Mouse (Mus musculus) C2C12 (cell line): ENCODE measurements around the gene Clstn3. TPM values are rescaled to one million over a fixed set of nuclear protein-coding genes. Genes with fewer than 3 reads are reported as not detected.
"Not testable (repeated sequence)": the region's sequence is repeated elsewhere in the genome, so short reads cannot be mapped to it uniquely, and the experiment has no call there.

ENCODE experiments used
- H3K27me3 ChIP-seq: one replicate; pipeline ENCODE4 v1.6.1; 2011; ENCODE audit not compliant: control insufficient read depth, insufficient read depth, insufficient read length
- H3K36me3 ChIP-seq: one replicate; pipeline ENCODE4 v1.6.1; 2011; ENCODE audit not compliant: control insufficient read depth, insufficient read depth
- H3K4me3 ChIP-seq: one replicate; pipeline ENCODE4 v1.5.1; 2011; ENCODE audit warnings: mild to moderate bottlenecking, control low read depth; ENCODE audit not compliant: poor library complexity, insufficient read depth, severe bottlenecking
- H3K79me2 ChIP-seq: one replicate; pipeline ENCODE4 v1.6.1; 2011; ENCODE audit not compliant: control insufficient read depth, insufficient read depth
- H3K79me3 ChIP-seq: one replicate; pipeline ENCODE4 v1.6.1; 2011; ENCODE audit warnings: low read depth, control low read depth
- H3ac ChIP-seq: one replicate; pipeline ENCODE3; 2011; ENCODE audit warnings: low read depth; ENCODE audit not compliant: control insufficient read depth, insufficient read length
- CEBPB ChIP-seq: IDR thresholded peaks from one replicate; pipeline ENCODE4 v1.6.1; 2011; ENCODE audit warnings: low read depth, mild to moderate bottlenecking, control low read depth, moderate library complexity
- CTCF ChIP-seq: IDR thresholded peaks from one replicate; pipeline ENCODE4 v1.5.1; 2011; ENCODE audit not compliant: control insufficient read depth, insufficient read depth, insufficient read length
- FOSL1 ChIP-seq: IDR thresholded peaks from one replicate; pipeline ENCODE4 v1.8.0; 2011; ENCODE audit warnings: mild to moderate bottlenecking, low read length; ENCODE audit not compliant: poor library complexity, insufficient read depth, severe bottlenecking
- MAX ChIP-seq: IDR thresholded peaks from one replicate; pipeline ENCODE4 v1.6.1; 2011; ENCODE audit warnings: mild to moderate bottlenecking, control low read depth
- MYOD1 ChIP-seq: IDR thresholded peaks from one replicate; pipeline ENCODE4 v1.6.1; 2011; ENCODE audit warnings: low read depth; ENCODE audit not compliant: control insufficient read depth, insufficient read length
- MYOG ChIP-seq: IDR thresholded peaks from one replicate; pipeline ENCODE4 v1.6.1; 2011; ENCODE audit not compliant: control insufficient read depth, insufficient read length; ENCODE audit errors: extremely low read depth
- USF1 ChIP-seq: IDR thresholded peaks from one replicate; pipeline ENCODE4 v1.6.1; 2011; ENCODE audit warnings: low read depth, mild to moderate bottlenecking, control low read depth, moderate library complexity
- polyA plus RNA-seq: library from polyadenylated mRNA; unstranded; fragments of >200 nt; fragmentation: generic; extraction: Trizol; gene quantifications from one replicate; pipeline ENCODE4 v1.2.1, GENCODE M21; 2012; ENCODE audit warnings: missing spikeins

Clstn3 gene
- polyA plus RNA-seq, 1 experiment: 1.8 TPM

GRCm38 (mm10) chr6:124472801-124473200 is 8.2 kb upstream of the Clstn3 start:
- Histone ChIP-seq H3K4me3 (no peak overlapping the region), H3K79me3 (peaks cover 5% of the 10 kb centered on the region), H3ac (no peak overlapping the region), H3K36me3 (peaks cover 15% of the 10 kb centered on the region), H3K27me3 (peaks cover 9% of the 10 kb centered on the region), H3K79me2 (peaks cover 23% of the 10 kb centered on the region)
- TF ChIP-seq CTCF (peak; percentile 65), CEBPB (no peak)

- H3K4me3 ChIP-seq, H3K27me3 ChIP-seq, H3ac ChIP-seq, H3K79me3 ChIP-seq: not testable (repeated sequence)
- Histone ChIP-seq H3K79me2 (peaks cover 23% of the 10 kb centered on the region), H3K36me3 (peaks cover 12% of the 10 kb centered on the region)
Measured at GRCm38 (mm10) chr6:124471783-124472638, 7.4 kb upstream of the Clstn3 start.

GRCm38 (mm10) chr6:124471121-124471520 is 6.5 kb upstream of the Clstn3 start:
- no peak overlapping the region for H3K4me3 ChIP-seq
- H3K36me3 ChIP-seq: peaks cover 4% of the 10 kb centered on the region
- H3K79me2 ChIP-seq: peaks cover 14% of the 10 kb centered on the region
- TF ChIP-seq FOSL1: no peak
- peaks cover 2% of the 10 kb centered on the region for H3K79me3 ChIP-seq
- peaks cover 9% of the 10 kb centered on the region for H3K27me3 ChIP-seq
- no peak overlapping the region for H3ac ChIP-seq

- H3K79me2 ChIP-seq: no peaks in the 10 kb centered on the region
- H3K79me3 ChIP-seq: no peaks in the 10 kb centered on the region
- H3ac ChIP-seq: no peak overlapping the region
- H3K36me3 ChIP-seq: no peaks in the 10 kb centered on the region
- peaks cover 27% of the 10 kb centered on the region for H3K27me3 ChIP-seq
- TF ChIP-seq USF1 (no peak), MYOD1 (no peak), CEBPB (no peak), FOSL1 (no peak), CTCF (no peak), MYOG (no peak), MAX (no peak)
- H3K4me3 ChIP-seq: no peak overlapping the region
Measured at GRCm38 (mm10) chr6:124465729-124466128, 1.1 kb upstream of the Clstn3 start.

GRCm38 (mm10) chr6:124465299-124465698 is 705 bp upstream of the Clstn3 start:
- TF ChIP-seq MYOG (no peak), CEBPB (no peak), USF1 (no peak), FOSL1 (no peak), MAX (no peak), CTCF (no peak), MYOD1 (no peak)
- Histone ChIP-seq H3K36me3 (no peaks in the 10 kb centered on the region), H3ac (no peak overlapping the region), H3K79me3 (no peaks in the 10 kb centered on the region), H3K79me2 (no peaks in the 10 kb centered on the region), H3K4me3 (no peak overlapping the region), H3K27me3 (peaks cover 27% of the 10 kb centered on the region)

GRCm38 (mm10) chr6:124463881-124464291 is 708 bp downstream of the Clstn3 start:
- peaks cover 23% of the 10 kb centered on the region for H3K27me3 ChIP-seq
- no peaks in the 10 kb centered on the region for H3K79me2 ChIP-seq
- no peak for TF ChIP-seq CTCF
- TF ChIP-seq USF1: no peak
- TF ChIP-seq MYOG: no peak
- TF ChIP-seq MAX: no peak
- no peak for TF ChIP-seq FOSL1
- no peak for TF ChIP-seq MYOD1
- no peak for TF ChIP-seq CEBPB
- no peaks in the 10 kb centered on the region for H3K36me3 ChIP-seq
- no peaks in the 10 kb centered on the region for H3K79me3 ChIP-seq
- H3K4me3 ChIP-seq: no peak overlapping the region
- H3ac ChIP-seq: no peak overlapping the region
